Mouse (Mus musculus): ENCODE measurements at regions not wholly inside any gene's neighbourhood (a gene's known extent, or its start where the extent isn't known, plus 50 kb on each side); places are given as distances from the start of the nearest gene placed in this dataset.
"Not testable (repeated sequence)": the region's sequence is repeated elsewhere in the genome, so short reads cannot be mapped to it uniquely, and the experiment has no call there.

DNA sequence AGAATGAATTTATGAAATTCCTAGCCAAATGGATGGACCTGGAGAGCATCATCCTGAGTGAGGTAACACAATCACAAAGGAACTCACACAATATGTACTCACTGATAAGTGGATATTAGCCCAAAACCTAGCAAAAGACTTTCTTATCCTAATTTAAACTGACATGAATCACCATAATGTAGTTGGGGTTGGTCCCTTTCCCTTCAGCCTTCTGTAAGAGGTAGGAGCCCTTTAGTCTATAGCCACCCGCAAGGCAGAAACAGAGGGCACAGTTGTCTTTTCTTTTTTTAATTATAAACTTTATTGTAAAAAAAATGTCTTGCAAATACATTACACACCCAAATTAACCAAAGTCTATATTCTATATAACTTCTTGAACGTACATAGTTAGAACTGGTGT, 81.3 kb downstream of the Ogfrl1 start:
- not testable (repeated sequence) for H3K4me1 ChIP-seq (replicated peaks; ENCODE audit: control insufficient read depth, insufficient read depth, low read length); H3K4me2 ChIP-seq (ENCODE audit: low read depth, low read length, severe bottlenecking); ATAC-seq (replicated peaks; ENCODE audit: low FRiP score); H3K9me3 ChIP-seq (ENCODE audit: control insufficient read depth, low read length); H3K27me3 ChIP-seq (ENCODE audit: control insufficient read depth, insufficient read depth, low read length); DNase-seq (ENCODE audit: low spot score); H3K9ac ChIP-seq (ENCODE audit: low read length); H3K27ac ChIP-seq (ENCODE audit: low read depth, low read length); H3K36me3 ChIP-seq (ENCODE audit: control insufficient read depth, insufficient read depth, low read length); H3K4me3 ChIP-seq (ENCODE audit: low read depth, low read length)
- 96% methylated on average over 2 of the region's 2 CpGs for WGBS

DNA sequence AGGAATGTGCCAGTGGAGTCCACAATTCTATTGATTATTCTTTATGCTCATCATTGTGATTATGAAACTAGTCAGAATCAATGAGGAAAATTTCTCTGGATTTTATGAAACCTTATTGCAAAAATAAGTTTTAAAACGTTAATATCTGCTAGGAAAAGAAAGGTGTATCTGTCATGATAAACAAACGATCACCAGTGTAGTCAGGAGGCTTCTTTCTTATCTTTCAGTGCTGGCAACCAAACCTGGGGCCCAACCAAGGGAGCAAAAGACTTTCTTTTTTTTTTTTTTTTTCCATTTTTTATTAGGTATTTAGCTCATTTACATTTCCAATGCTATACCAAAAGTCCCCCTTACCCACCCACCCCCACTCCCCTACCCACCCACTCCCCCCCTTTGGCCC, 82.7 kb downstream of the Ogfrl1 start:
- not testable (repeated sequence) for H3K27me3 ChIP-seq (ENCODE audit: control insufficient read depth, insufficient read depth, low read length); ATAC-seq (replicated peaks; ENCODE audit: low FRiP score); DNase-seq (ENCODE audit: low spot score); H3K4me1 ChIP-seq (replicated peaks; ENCODE audit: control insufficient read depth, insufficient read depth, low read length); H3K27ac ChIP-seq (ENCODE audit: low read depth, low read length); H3K9ac ChIP-seq (ENCODE audit: low read length); H3K9me3 ChIP-seq (ENCODE audit: control insufficient read depth, low read length); H3K4me2 ChIP-seq (ENCODE audit: low read depth, low read length, severe bottlenecking); H3K4me3 ChIP-seq (ENCODE audit: low read depth, low read length); H3K36me3 ChIP-seq (ENCODE audit: control insufficient read depth, insufficient read depth, low read length)
- 82% methylated on average over 2 of the region's 2 CpGs for WGBS

DNA sequence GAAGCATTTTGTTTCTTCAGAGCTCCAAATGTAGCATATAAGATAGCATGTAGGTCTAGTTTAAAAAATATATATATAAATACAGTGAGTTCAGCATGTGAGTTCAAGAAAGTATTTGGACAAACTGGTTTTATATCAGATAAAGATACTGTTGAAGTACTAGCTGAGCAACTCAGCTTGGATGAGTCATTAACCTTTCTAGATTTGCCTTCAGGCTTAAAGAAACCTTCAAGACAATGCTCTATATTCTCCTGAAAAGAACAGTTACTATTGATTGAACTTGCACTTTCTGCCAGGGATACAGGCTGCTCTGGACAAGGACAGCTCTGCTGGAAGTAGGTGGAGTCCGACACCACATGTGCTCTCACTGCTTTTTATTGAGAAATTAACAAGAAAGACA, 104.9 kb downstream of the Ogfrl1 start:
- DNase-seq (ENCODE audit: low spot score) (no peak), ATAC-seq (replicated peaks; ENCODE audit: low FRiP score) (no peak)
- 83% methylated on average over 1 of the region's 1 CpGs for WGBS
- Histone ChIP-seq H3K9ac (ENCODE audit: low read length) (no peak overlapping the region), H3K4me2 (ENCODE audit: low read depth, low read length, severe bottlenecking) (no peak overlapping the region), H3K27me3 (ENCODE audit: control insufficient read depth, insufficient read depth, low read length) (no peaks in the 10 kb centered on the region), H3K4me1 (replicated peaks; ENCODE audit: control insufficient read depth, insufficient read depth, low read length) (no peaks in the 10 kb centered on the region), H3K27ac (ENCODE audit: low read depth, low read length) (no peak overlapping the region), H3K9me3 (ENCODE audit: control insufficient read depth, low read length) (no peaks in the 10 kb centered on the region), H3K4me3 (ENCODE audit: low read depth, low read length) (no peak overlapping the region), H3K36me3 (ENCODE audit: control insufficient read depth, insufficient read depth, low read length) (no peaks in the 10 kb centered on the region)

DNA sequence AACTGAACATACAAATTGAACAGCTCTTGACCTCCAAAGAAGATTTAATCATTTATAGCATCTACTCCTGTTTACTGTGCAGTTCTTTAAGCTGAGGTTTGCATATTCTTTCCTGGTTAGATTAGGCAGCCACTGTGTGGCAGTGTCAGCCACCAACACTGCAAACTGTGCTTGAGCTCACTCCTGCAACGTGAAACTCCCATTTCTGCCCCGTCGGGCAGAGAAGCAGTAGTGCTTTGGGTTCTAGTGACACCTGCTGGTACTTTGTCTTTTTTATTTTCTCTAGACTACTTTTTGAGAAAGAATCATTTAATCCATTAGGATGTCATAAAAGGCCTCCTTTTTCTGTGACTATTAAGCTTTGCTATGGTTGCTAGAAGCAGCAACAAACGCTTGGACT, 110.8 kb downstream of the Ogfrl1 start:
- no peak overlapping the region for H3K9ac ChIP-seq (ENCODE audit: low read length)
- H3K36me3 ChIP-seq (ENCODE audit: control insufficient read depth, insufficient read depth, low read length): no peaks in the 10 kb centered on the region
- no peaks in the 10 kb centered on the region for H3K4me1 ChIP-seq (replicated peaks; ENCODE audit: control insufficient read depth, insufficient read depth, low read length)
- H3K27ac ChIP-seq (ENCODE audit: low read depth, low read length): no peak overlapping the region
- WGBS: 25% methylated on average over 4 of the region's 4 CpGs
- 0 out of 2 replicates have a peak, but pooled peaks have one; percentile 30 for ATAC-seq (replicated peaks; ENCODE audit: low FRiP score)
- H3K4me3 ChIP-seq (ENCODE audit: low read depth, low read length): no peak overlapping the region
- DNase-seq (ENCODE audit: low spot score): peak; percentile 50
- H3K9me3 ChIP-seq (ENCODE audit: control insufficient read depth, low read length): no peaks in the 10 kb centered on the region
- no peaks in the 10 kb centered on the region for H3K27me3 ChIP-seq (ENCODE audit: control insufficient read depth, insufficient read depth, low read length)
- no peak overlapping the region for H3K4me2 ChIP-seq (ENCODE audit: low read depth, low read length, severe bottlenecking)

DNA sequence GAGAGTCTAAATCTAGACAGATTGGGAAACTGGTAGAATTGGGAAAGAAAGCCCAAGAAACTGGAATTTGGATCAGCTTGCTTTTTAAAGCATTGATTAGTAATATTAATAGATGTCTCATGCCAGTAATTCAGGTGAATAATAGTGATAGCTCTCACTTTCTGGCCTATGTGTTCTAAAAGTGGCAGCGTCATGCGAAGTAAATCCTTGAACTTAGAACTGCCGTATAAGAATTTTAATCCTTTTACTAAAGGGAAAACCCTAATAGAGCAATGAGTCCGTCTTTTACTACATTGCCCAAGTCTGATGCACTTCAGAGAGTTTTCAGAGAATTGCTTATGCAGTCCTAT, 114.7 kb downstream of the Ogfrl1 start:
- whole genome bisulfite sequencing: 85% methylated on average over 4 of the region's 4 CpGs

DNA sequence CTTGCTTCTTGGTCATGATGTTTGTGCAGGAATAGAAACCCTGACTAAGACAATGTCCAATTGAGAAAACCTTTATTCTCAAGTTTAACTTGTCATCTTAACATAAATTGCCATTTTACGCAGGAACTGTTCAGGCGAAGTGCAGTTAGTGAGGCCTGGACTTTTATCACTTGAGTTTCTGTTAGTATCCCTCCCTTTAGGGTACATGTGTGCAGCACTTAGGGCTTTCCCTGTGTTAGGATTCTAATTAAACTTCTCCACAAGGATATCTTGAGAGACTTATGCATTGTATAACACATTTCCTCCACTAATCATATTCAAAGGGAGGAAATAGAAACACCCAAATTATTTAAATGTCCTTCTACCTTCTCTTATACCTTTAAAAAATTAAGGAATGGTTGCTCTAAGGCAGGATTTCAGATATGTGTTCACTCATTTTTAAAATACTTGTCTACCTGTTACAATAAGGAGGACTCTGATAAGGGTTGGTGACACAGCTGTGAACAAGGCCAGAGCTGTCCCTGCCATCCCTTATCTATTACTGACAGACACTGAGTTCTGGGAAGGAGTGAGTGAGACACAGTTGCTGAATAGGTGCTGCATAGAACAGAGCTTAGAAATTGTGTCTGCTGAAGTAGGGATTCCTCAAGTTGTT, 115.2 kb downstream of the Ogfrl1 start:
- Histone ChIP-seq H3K36me3 (ENCODE audit: control insufficient read depth, insufficient read depth, low read length) (no peaks in the 10 kb centered on the region), H3K4me1 (replicated peaks; ENCODE audit: control insufficient read depth, insufficient read depth, low read length) (no peaks in the 10 kb centered on the region), H3K4me3 (ENCODE audit: low read depth, low read length) (no peak overlapping the region), H3K27ac (ENCODE audit: low read depth, low read length) (no peak overlapping the region), H3K27me3 (ENCODE audit: control insufficient read depth, insufficient read depth, low read length) (no peaks in the 10 kb centered on the region), H3K4me2 (ENCODE audit: low read depth, low read length, severe bottlenecking) (no peak overlapping the region), H3K9me3 (ENCODE audit: control insufficient read depth, low read length) (no peaks in the 10 kb centered on the region), H3K9ac (ENCODE audit: low read length) (no peak overlapping the region)
- ATAC-seq (replicated peaks; ENCODE audit: low FRiP score) (no peak), DNase-seq (ENCODE audit: low spot score) (no peak)
- 92% methylated on average over 2 of the region's 2 CpGs for WGBS

More for the DNA sequence above, 114.7 kb downstream of the Ogfrl1 start:
- H3K9me3 ChIP-seq (ENCODE audit: control insufficient read depth, low read length): no peaks in the 10 kb centered on the region
- ATAC-seq (replicated peaks; ENCODE audit: low FRiP score) (no peak), DNase-seq (ENCODE audit: low spot score) (no peak)
- H3K4me3 ChIP-seq (ENCODE audit: low read depth, low read length): no peak overlapping the region
- no peaks in the 10 kb centered on the region for H3K27me3 ChIP-seq (ENCODE audit: control insufficient read depth, insufficient read depth, low read length)
- no peak overlapping the region for H3K4me2 ChIP-seq (ENCODE audit: low read depth, low read length, severe bottlenecking)
- H3K4me1 ChIP-seq (replicated peaks; ENCODE audit: control insufficient read depth, insufficient read depth, low read length): no peaks in the 10 kb centered on the region
- H3K9ac ChIP-seq (ENCODE audit: low read length): no peak overlapping the region
- H3K36me3 ChIP-seq (ENCODE audit: control insufficient read depth, insufficient read depth, low read length): no peaks in the 10 kb centered on the region
- H3K27ac ChIP-seq (ENCODE audit: low read depth, low read length): no peak overlapping the region

DNA sequence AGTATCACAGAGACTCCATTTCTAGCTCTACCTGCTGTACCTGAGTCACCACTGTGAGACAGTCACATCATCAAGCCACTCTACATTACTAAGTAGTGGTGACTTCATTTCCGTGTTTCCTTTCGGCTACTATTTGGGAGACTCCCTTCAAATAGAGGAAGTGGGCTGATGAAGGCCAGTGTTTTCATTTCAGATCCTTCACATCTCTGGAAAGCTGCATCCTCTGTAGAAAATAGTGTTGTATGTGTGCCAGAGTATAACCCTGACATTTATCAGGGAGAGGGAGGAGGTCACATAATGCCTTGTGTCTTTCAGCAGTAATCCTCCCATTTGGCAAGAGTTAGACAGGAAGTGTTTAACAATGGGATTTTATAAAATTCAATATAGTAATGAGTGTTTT, 117.7 kb downstream of the Ogfrl1 start:
- H3K4me2 ChIP-seq (ENCODE audit: low read depth, low read length, severe bottlenecking): no peak overlapping the region
- no peaks in the 10 kb centered on the region for H3K27me3 ChIP-seq (ENCODE audit: control insufficient read depth, insufficient read depth, low read length)
- H3K9me3 ChIP-seq (ENCODE audit: control insufficient read depth, low read length): no peaks in the 10 kb centered on the region
- no peak overlapping the region for H3K4me3 ChIP-seq (ENCODE audit: low read depth, low read length)
- H3K27ac ChIP-seq (ENCODE audit: low read depth, low read length): no peak overlapping the region
- no peak for ATAC-seq (replicated peaks; ENCODE audit: low FRiP score)
- H3K4me1 ChIP-seq (replicated peaks; ENCODE audit: control insufficient read depth, insufficient read depth, low read length): no peaks in the 10 kb centered on the region
- DNase-seq (ENCODE audit: low spot score): no peak
- 96% methylated on average over 2 of the region's 2 CpGs for WGBS
- H3K36me3 ChIP-seq (ENCODE audit: control insufficient read depth, insufficient read depth, low read length): no peaks in the 10 kb centered on the region
- H3K9ac ChIP-seq (ENCODE audit: low read length): no peak overlapping the region

DNA sequence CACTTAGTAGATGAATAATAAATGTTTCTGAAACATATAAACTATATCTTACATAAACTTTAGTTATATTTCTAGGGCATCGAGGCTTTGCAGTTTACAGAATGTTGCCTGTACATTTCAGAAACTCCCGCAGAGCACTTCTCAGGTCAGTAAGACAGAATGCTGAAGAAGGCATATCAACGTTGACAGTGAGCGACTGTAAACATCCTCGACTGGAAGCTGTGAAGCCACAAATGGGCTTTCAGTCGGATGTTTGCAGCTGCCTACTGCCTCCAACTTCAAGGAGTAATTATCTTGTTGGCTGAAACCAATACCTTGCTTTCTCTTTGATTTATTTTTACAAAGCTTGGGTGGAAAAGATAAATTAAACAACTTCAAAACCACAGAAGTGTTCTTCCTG, 125.5 kb downstream of the Ogfrl1 start:
- Histone ChIP-seq H3K4me3 (ENCODE audit: low read depth, low read length) (no peak overlapping the region), H3K4me2 (ENCODE audit: low read depth, low read length, severe bottlenecking) (no peak overlapping the region), H3K27me3 (ENCODE audit: control insufficient read depth, insufficient read depth, low read length) (no peaks in the 10 kb centered on the region), H3K36me3 (ENCODE audit: control insufficient read depth, insufficient read depth, low read length) (no peaks in the 10 kb centered on the region), H3K27ac (ENCODE audit: low read depth, low read length) (no peak overlapping the region), H3K4me1 (replicated peaks; ENCODE audit: control insufficient read depth, insufficient read depth, low read length) (peaks cover 2% of the 10 kb centered on the region; the same call in 1 of the 2 replicates), H3K9ac (ENCODE audit: low read length) (no peak overlapping the region), H3K9me3 (ENCODE audit: control insufficient read depth, low read length) (no peaks in the 10 kb centered on the region)
- WGBS: 79% methylated on average over 6 of the region's 6 CpGs
- ATAC-seq (replicated peaks; ENCODE audit: low FRiP score): no peak
- DNase-seq (ENCODE audit: low spot score): no peak
